Mouse (Mus musculus): ENCODE measurements at regions not wholly inside any gene's neighbourhood (a gene's known extent, or its start where the extent isn't known, plus 50 kb on each side); places are given as distances from the start of the nearest gene placed in this dataset.

DNA sequence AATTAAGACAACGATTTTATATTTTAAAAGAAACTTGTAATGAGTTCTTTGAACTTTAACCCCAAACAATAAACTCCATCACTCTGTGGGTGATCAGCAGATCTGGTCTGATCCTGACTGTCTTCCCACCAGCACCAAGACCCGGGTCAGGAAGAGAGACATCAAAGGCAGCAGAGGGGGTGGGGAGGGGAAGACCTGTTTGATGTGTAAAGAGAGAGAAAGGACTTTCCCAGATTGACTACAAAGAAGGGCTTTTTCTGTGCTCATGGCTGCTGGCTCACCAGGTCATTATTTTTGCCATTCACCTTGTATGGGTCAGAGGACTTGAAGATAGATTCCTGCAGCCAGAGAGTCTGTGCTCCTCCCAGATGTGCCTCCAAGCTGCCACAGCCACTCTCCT lies 177.4 kb upstream of the Bmper start:
- Histone ChIP-seq H3K4me3 (ENCODE audit: insufficient read depth, low read depth, low read length) (no peak overlapping the region), H3K36me3 (ENCODE audit: control insufficient read depth, insufficient read depth, low read length) (no peaks in the 10 kb centered on the region), H3K4me1 (ENCODE audit: control insufficient read depth, insufficient read depth, low read length) (no peaks in the 10 kb centered on the region), H3K27ac (ENCODE audit: insufficient read depth, low read depth, low read length) (no peak overlapping the region), H3K27me3 (replicated peaks; ENCODE audit: control insufficient read depth, insufficient read depth, low read length) (no peaks in the 10 kb centered on the region; the same call in 1 of the 2 replicates)
- no peak for DNase-seq
- WGBS: 10% methylated on average over 2 of the region's 2 CpGs
- TF ChIP-seq CTCF (conservative IDR thresholded peaks at IDR 0.05; ENCODE audit: insufficient read depth, insufficient read length, low read depth, low read length) (no peak), POLR2A (IDR thresholded peaks at IDR 0.05; ENCODE audit: low read depth, low read length) (no peak)

DNA sequence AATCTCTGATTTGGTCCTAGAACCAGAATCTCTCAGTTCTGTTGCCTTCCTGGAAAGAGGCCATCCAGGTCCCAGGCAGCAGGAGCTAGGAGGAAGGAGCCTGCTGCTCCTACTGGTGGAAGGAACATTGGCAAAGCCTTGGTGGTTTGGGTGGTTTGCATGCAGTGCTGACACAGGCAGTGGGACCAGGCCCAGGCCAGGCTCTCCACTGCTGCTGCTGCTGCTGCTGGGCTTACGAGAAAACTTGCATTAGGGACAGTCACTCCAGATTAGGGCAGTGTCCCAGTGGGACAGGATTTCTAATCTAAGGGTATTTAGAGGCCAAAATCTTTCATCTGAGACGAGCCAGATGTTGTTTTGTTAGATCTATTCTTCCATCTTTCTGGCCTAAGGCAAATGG lies 172.1 kb upstream of the Bmper start:
- DNase-seq: no peak
- 75% methylated on average over 2 of the region's 2 CpGs for WGBS

DNA sequence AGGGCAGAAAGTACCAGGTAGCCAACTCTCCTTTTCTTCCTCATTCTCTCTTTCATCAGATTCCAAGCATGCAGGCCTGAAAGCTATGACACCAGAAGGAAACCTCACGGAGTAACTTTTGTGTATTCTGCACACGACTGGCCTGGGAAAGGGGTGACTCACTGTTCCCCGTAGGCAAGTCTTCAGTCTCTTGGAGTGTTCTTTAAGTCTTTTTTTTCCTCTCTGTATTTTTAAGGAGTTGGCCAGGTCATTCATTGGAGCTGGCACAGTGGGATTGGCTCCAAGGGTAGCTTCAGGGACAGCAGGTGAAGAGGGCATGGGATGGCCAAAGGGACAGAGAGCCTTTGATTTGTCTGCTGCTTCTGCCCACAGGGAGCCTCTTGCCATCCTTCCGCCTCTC lies 163.3 kb upstream of the Bmper start:
- H3K36me3 ChIP-seq (ENCODE audit: control insufficient read depth, insufficient read depth, low read length): no peaks in the 10 kb centered on the region
- 85% methylated on average over 4 of the region's 4 CpGs for WGBS
- no peaks in the 10 kb centered on the region for H3K27me3 ChIP-seq (replicated peaks; ENCODE audit: control insufficient read depth, insufficient read depth, low read length)
- H3K4me1 ChIP-seq (ENCODE audit: control insufficient read depth, insufficient read depth, low read length): no peaks in the 10 kb centered on the region
- H3K27ac ChIP-seq (ENCODE audit: insufficient read depth, low read depth, low read length): no peak overlapping the region
- H3K4me3 ChIP-seq (ENCODE audit: insufficient read depth, low read depth, low read length): no peak overlapping the region
- no peak for DNase-seq
- TF ChIP-seq CTCF (conservative IDR thresholded peaks at IDR 0.05; ENCODE audit: insufficient read depth, insufficient read length, low read depth, low read length) (no peak), POLR2A (IDR thresholded peaks at IDR 0.05; ENCODE audit: low read depth, low read length) (no peak)

More for the DNA sequence above, 172.1 kb upstream of the Bmper start:
- no peak for TF ChIP-seq POLR2A (IDR thresholded peaks at IDR 0.05; ENCODE audit: low read depth, low read length)
- TF ChIP-seq CTCF (conservative IDR thresholded peaks at IDR 0.05; ENCODE audit: insufficient read depth, insufficient read length, low read depth, low read length): no peak
- Histone ChIP-seq H3K4me3 (ENCODE audit: insufficient read depth, low read depth, low read length) (no peak overlapping the region), H3K4me1 (ENCODE audit: control insufficient read depth, insufficient read depth, low read length) (no peaks in the 10 kb centered on the region), H3K27ac (ENCODE audit: insufficient read depth, low read depth, low read length) (no peak overlapping the region), H3K27me3 (replicated peaks; ENCODE audit: control insufficient read depth, insufficient read depth, low read length) (no peaks in the 10 kb centered on the region), H3K36me3 (ENCODE audit: control insufficient read depth, insufficient read depth, low read length) (no peaks in the 10 kb centered on the region)

DNA sequence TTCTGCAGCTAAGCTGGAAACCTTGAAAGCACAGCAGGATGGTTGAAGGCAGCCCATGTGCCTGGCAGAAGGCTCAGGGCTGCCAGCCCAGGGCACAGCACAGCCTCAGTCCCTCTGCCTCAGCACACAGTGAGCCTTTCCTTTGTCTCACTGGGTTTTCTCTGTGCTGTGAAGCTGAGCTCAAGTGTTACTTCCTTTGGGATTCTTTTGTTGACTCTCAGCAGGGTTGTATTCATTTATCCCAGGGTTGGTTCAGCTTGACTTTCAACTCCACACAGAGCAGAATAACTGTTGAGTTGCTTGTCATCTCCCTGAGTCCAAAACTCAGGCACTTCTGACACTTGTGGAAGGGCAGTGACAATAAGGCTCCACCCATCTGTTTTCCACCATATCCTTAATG lies 162.3 kb upstream of the Bmper start:
- no peak for DNase-seq
- H3K4me3 ChIP-seq (ENCODE audit: insufficient read depth, low read depth, low read length): no peak overlapping the region
- H3K4me1 ChIP-seq (ENCODE audit: control insufficient read depth, insufficient read depth, low read length): no peaks in the 10 kb centered on the region
- no peaks in the 10 kb centered on the region for H3K36me3 ChIP-seq (ENCODE audit: control insufficient read depth, insufficient read depth, low read length)
- TF ChIP-seq CTCF (conservative IDR thresholded peaks at IDR 0.05; ENCODE audit: insufficient read depth, insufficient read length, low read depth, low read length) (no peak), POLR2A (IDR thresholded peaks at IDR 0.05; ENCODE audit: low read depth, low read length) (no peak)
- H3K27ac ChIP-seq (ENCODE audit: insufficient read depth, low read depth, low read length): no peak overlapping the region
- H3K27me3 ChIP-seq (replicated peaks; ENCODE audit: control insufficient read depth, insufficient read depth, low read length): no peaks in the 10 kb centered on the region

DNA sequence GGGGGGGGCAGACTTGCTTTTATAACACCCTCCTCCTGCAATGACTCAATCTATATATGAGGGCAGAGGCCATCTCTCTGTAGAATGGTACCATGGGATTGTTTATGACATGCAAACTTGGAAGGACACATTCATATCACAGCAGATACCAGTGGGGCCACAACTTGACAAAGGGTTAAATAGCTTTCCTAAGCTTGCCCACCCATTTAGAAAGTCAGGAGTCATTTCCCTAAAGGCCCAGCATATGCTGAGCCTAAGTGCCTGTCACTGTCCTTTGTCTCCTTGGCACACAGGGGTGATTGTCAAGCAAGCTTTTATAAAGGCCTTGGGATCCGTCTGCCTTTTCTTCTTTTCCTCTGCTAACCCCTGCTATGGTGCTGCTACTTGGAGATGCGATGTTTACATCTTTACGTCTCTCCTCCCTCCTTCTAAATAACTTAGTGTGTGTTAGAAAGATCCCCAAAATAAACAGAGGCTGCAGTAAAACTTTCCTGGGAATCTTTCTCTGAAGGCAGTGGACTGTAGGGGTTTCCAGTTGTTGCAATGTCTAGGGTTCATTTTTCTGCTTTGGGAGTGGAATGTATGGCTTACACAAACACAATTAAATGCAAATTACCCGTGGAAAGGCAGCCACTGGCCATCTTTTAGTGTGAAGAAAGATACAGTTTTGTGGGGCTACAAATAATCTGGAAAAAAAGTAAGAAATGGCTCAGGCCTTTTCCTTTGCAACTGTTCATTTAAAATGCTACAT lies 161.5 kb upstream of the Bmper start:
- no peaks in the 10 kb centered on the region for H3K27me3 ChIP-seq (replicated peaks; ENCODE audit: control insufficient read depth, insufficient read depth, low read length)
- H3K36me3 ChIP-seq (ENCODE audit: control insufficient read depth, insufficient read depth, low read length): no peaks in the 10 kb centered on the region
- no peak overlapping the region for H3K27ac ChIP-seq (ENCODE audit: insufficient read depth, low read depth, low read length)
- H3K4me3 ChIP-seq (ENCODE audit: insufficient read depth, low read depth, low read length): no peak overlapping the region
- TF ChIP-seq CTCF (conservative IDR thresholded peaks at IDR 0.05; ENCODE audit: insufficient read depth, insufficient read length, low read depth, low read length) (no peak), POLR2A (IDR thresholded peaks at IDR 0.05; ENCODE audit: low read depth, low read length) (no peak)
- no peak for DNase-seq
- no peaks in the 10 kb centered on the region for H3K4me1 ChIP-seq (ENCODE audit: control insufficient read depth, insufficient read depth, low read length)
- WGBS: 57% methylated on average over 4 of the region's 4 CpGs

DNA sequence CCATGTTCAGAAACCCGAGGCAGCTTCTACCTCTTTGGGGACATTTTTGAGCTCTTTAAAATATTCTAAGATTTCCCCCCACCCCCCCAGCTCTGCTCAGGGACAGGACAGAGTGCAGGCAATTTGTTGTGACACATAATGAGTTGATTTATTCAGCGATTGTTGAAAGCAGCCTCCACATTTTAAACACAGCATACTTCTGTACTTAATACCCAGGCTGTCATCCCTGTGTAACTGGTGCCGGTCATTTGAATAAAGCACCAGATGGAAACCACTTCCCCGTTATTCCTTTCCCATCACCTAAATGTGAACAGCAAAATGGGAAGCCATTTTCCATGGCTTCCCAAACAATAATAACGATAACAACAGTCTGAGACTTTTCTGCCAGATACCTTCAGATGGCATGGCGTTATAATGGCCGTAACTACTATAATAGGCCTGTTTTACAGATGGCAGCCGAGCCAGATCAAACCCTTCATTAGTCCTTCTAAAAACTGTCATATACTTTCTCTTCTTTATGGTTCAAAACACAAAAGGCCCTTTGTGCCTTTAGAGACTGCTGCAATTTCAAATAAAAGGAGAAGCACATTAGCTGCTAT lies 160.7 kb upstream of the Bmper start:
- no peak for DNase-seq
- H3K27ac ChIP-seq (ENCODE audit: insufficient read depth, low read depth, low read length): no peak overlapping the region
- WGBS: 65% methylated on average over 8 of the region's 8 CpGs

DNA sequence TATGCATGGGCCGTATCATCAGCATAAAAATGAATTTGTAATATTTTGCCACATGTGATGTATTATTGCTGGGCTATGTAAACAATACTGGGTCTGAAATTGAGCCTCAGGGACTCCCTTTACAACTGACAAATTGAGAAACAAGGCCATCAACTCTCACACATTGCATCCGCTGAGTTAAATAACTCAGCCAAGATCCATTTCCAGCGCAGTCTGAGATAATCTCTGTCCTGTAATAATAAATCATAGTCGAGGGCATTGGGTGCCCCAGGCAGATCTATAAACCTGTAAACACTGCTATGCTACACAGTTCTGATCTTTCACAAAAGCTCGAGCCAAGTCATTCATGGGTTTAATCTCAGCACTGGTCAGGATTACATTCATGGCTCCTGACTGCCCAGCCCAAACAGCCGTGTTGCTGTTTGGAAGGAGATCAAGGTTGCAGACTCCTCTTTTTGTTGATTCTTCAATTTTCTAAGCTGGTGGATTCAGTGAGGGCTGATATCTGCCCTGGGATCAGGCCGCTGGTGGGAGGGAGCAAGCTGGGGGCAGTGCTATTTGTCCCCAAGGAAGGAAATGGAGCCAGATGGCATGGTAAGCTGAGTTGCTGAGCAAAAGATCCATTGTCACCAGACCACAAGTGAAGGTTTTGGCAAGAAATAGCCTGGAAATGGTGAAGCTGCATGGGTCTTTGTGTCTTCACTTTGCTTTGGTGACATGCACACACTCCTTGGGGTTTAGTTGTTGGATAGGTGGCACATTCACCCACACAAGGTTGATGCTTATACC lies 160.0 kb upstream of the Bmper start:
- Histone ChIP-seq H3K36me3 (ENCODE audit: control insufficient read depth, insufficient read depth, low read length) (no peaks in the 10 kb centered on the region), H3K4me3 (ENCODE audit: insufficient read depth, low read depth, low read length) (no peak overlapping the region), H3K4me1 (ENCODE audit: control insufficient read depth, insufficient read depth, low read length) (no peaks in the 10 kb centered on the region), H3K27me3 (replicated peaks; ENCODE audit: control insufficient read depth, insufficient read depth, low read length) (no peaks in the 10 kb centered on the region), H3K27ac (ENCODE audit: insufficient read depth, low read depth, low read length) (no peak overlapping the region)
- peak; percentile 15 for DNase-seq
- 56% methylated on average over 7 of the region's 7 CpGs for WGBS
- no peak for TF ChIP-seq CTCF (conservative IDR thresholded peaks at IDR 0.05; ENCODE audit: insufficient read depth, insufficient read length, low read depth, low read length)
- no peak for TF ChIP-seq POLR2A (IDR thresholded peaks at IDR 0.05; ENCODE audit: low read depth, low read length)

More for the DNA sequence above, 160.7 kb upstream of the Bmper start:
- H3K27me3 ChIP-seq (replicated peaks; ENCODE audit: control insufficient read depth, insufficient read depth, low read length): no peaks in the 10 kb centered on the region
- no peak for TF ChIP-seq POLR2A (IDR thresholded peaks at IDR 0.05; ENCODE audit: low read depth, low read length)
- no peak for TF ChIP-seq CTCF (conservative IDR thresholded peaks at IDR 0.05; ENCODE audit: insufficient read depth, insufficient read length, low read depth, low read length)
- no peaks in the 10 kb centered on the region for H3K4me1 ChIP-seq (ENCODE audit: control insufficient read depth, insufficient read depth, low read length)
- no peaks in the 10 kb centered on the region for H3K36me3 ChIP-seq (ENCODE audit: control insufficient read depth, insufficient read depth, low read length)
- H3K4me3 ChIP-seq (ENCODE audit: insufficient read depth, low read depth, low read length): no peak overlapping the region

All from kidney, adult 2 months (tissue).